8 mouse cellular contexts compared by ENCODE assay signal in genomic region chr3:67429338-67429998, GRCm38 (mm10). TPM values are rescaled to one million over a fixed set of nuclear protein-coding genes. Genes with fewer than 3 reads are reported as not detected.
DNase-seq lines count a peak whose midpoint lies in the region; ATAC-seq and TF ChIP-seq lines count a peak whose summit lies in the region.

No protein-coding gene starts in this region.

- H3K27me3 ChIP-seq in kidney, postnatal 0 days (ENCODE audit: insufficient read depth, low read length): no peaks in the 10 kb centered on the region
- H3K27me3 ChIP-seq in hindbrain, embryonic 12.5 days: no peaks in the 10 kb centered on the region
- H3K27me3 ChIP-seq in midbrain, embryonic 12.5 days: no peaks in the 10 kb centered on the region

- peak overlapping the region; percentile 81 for H3K4me2 ChIP-seq in kidney, postnatal 0 days (ENCODE audit: low read length)
- peak overlapping the region; percentile 74 for H3K4me2 ChIP-seq in hindbrain, embryonic 12.5 days (replicated peaks)
- H3K4me2 ChIP-seq in midbrain, embryonic 12.5 days (replicated peaks): peak overlapping the region; percentile 88

- peak overlapping the region; percentile 97 for H3K4me3 ChIP-seq in kidney, postnatal 0 days (replicated peaks; ENCODE audit: low read depth, low read length)
- H3K4me3 ChIP-seq in bone marrow macrophage, adult 2 months (ENCODE audit: insufficient read depth, low read length): peak overlapping the region; percentile 100; the same call in 1 of the 2 replicates
- H3K4me3 ChIP-seq in hindbrain, embryonic 12.5 days: peak overlapping the region; percentile 93
- peak overlapping the region; percentile 87 for H3K4me3 ChIP-seq in midbrain, embryonic 12.5 days

- ATAC-seq in kidney, postnatal 0 days (replicated peaks; ENCODE audit: low FRiP score, low read depth): peak; percentile 44; the same call in 1 of the 2 replicates
- ATAC-seq in hindbrain, embryonic 12.5 days (ENCODE audit: low FRiP score): peak; percentile 79
- ATAC-seq in midbrain, embryonic 12.5 days (ENCODE audit: low FRiP score, low read depth): peak; percentile 19

- H3K9ac ChIP-seq in kidney, postnatal 0 days (ENCODE audit: low read depth, low read length): no peak overlapping the region
- no peak overlapping the region for H3K9ac ChIP-seq in hindbrain, embryonic 12.5 days
- H3K9ac ChIP-seq in midbrain, embryonic 12.5 days (replicated peaks): peak overlapping the region; percentile 91; the same call in 1 of the 2 replicates

- intact Hi-C loops in left cerebral cortex, postnatal 14 days (cut with DNase I): no loop called here

- DNase-seq in kidney, postnatal 0 days (ENCODE audit: low spot score): no peak
- no peak for DNase-seq in kidney, adult 9 months
- no peak for DNase-seq in urinary bladder, postnatal 4 days (ENCODE audit: low spot score in 2 of 2)
- DNase-seq in frontal cortex, postnatal 36 days (ENCODE audit: low spot score in 2 of 2): no peak
- no peak for DNase-seq in left cerebral cortex, postnatal 14 days (ENCODE audit: low spot score in 2 of 2)

- H3K4me1 ChIP-seq in kidney, postnatal 0 days (replicated peaks; ENCODE audit: insufficient read depth, low read length): no peaks in the 10 kb centered on the region
- H3K4me1 ChIP-seq in bone marrow macrophage, adult 2 months (ENCODE audit: control insufficient read depth, insufficient read depth, low read length): peaks cover 3% of the 10 kb centered on the region; the same call in 1 of the 2 replicates
- H3K4me1 ChIP-seq in hindbrain, embryonic 12.5 days: peaks cover 9% of the 10 kb centered on the region
- H3K4me1 ChIP-seq in midbrain, embryonic 12.5 days: peaks cover 9% of the 10 kb centered on the region

- H3K36me3 ChIP-seq in kidney, postnatal 0 days (ENCODE audit: insufficient read depth, low read length): 0 out of 2 replicates have a peak, but pooled peaks cover 9% of the 10 kb centered on the region
- H3K36me3 ChIP-seq in hindbrain, embryonic 12.5 days: peaks cover 18% of the 10 kb centered on the region
- peaks cover 28% of the 10 kb centered on the region for H3K36me3 ChIP-seq in midbrain, embryonic 12.5 days

- WGBS in kidney, postnatal 0 days: 31% methylated on average over 8 of the region's 8 CpGs
- 37% methylated on average over 8 of the region's 8 CpGs for WGBS in hindbrain, embryonic 12.5 days
- 31% methylated on average over 8 of the region's 8 CpGs for WGBS in midbrain, embryonic 12.5 days

- no peaks in the 10 kb centered on the region; the same call in 1 of the 2 replicates for H3K9me3 ChIP-seq in kidney, postnatal 0 days (replicated peaks; ENCODE audit: low read length)
- H3K9me3 ChIP-seq in hindbrain, embryonic 12.5 days (replicated peaks): peaks cover 9% of the 10 kb centered on the region
- peaks cover 10% of the 10 kb centered on the region; the same call in 1 of the 2 replicates for H3K9me3 ChIP-seq in midbrain, embryonic 12.5 days

- no peak for TF ChIP-seq POLR2A in bone marrow macrophage, adult 2 months (IDR thresholded peaks at IDR 0.05; ENCODE audit: borderline replicate concordance, low read depth, low read length)

- TF ChIP-seq CTCF in kidney, postnatal 0 days (IDR thresholded peaks at IDR 0.05; ENCODE audit: low read depth): peak; percentile 52
- no peak for TF ChIP-seq CTCF in bone marrow macrophage, adult 2 months (IDR thresholded peaks at IDR 0.05; ENCODE audit: low read depth, low read length)

- no peak overlapping the region for H3K27ac ChIP-seq in kidney, postnatal 0 days
- no peak overlapping the region for H3K27ac ChIP-seq in bone marrow macrophage, adult 2 months (ENCODE audit: insufficient read depth, low read depth, low read length)
- no peak overlapping the region for H3K27ac ChIP-seq in hindbrain, embryonic 12.5 days
- H3K27ac ChIP-seq in midbrain, embryonic 12.5 days (replicated peaks): no peak overlapping the region

RNA-seq across cellular contexts. Expression of gene Gfm1, which starts 0.4 kb away (rescaled TPM):
- 59.1 and 66.7 TPM in 2 replicates for polyA plus RNA-seq in kidney, postnatal 0 days (2015; fragmentation: Nextera tagmentation; extraction: Ambion mirVana)
- 22.9 and 29.3 TPM in 2 replicates for polyA plus RNA-seq in bone marrow macrophage, adult 2 months (2012; ENCODE audit: insufficient read depth, insufficient read length, missing spikeins)
- 38.5 and 39.6 TPM in 2 replicates for polyA plus RNA-seq in hindbrain, embryonic 12.5 days (2016; fragmentation: Nextera tagmentation; extraction: Ambion mirVana)
- 42.4 and 44.0 TPM in 2 replicates for polyA plus RNA-seq in midbrain, embryonic 12.5 days (2016; fragmentation: Nextera tagmentation; extraction: Ambion mirVana)
- total RNA-seq in left cerebral cortex, postnatal 14 days (2021): 10 to 100 TPM; 47.6 to 51.4 TPM

RNA-seq across cellular contexts. Expression of gene Lxn, which starts 34.3 kb away (rescaled TPM):
- polyA plus RNA-seq in kidney, postnatal 0 days (2015; fragmentation: Nextera tagmentation; extraction: Ambion mirVana): 66.6 and 70.1 TPM in 2 replicates
- polyA plus RNA-seq in bone marrow macrophage, adult 2 months (2012; ENCODE audit: insufficient read depth, insufficient read length, missing spikeins): 38.3 and 49.1 TPM in 2 replicates
- 125 and 139 TPM in 2 replicates for polyA plus RNA-seq in hindbrain, embryonic 12.5 days (2016; fragmentation: Nextera tagmentation; extraction: Ambion mirVana)
- 88.8 and 93.2 TPM in 2 replicates for polyA plus RNA-seq in midbrain, embryonic 12.5 days (2016; fragmentation: Nextera tagmentation; extraction: Ambion mirVana)
- total RNA-seq in left cerebral cortex, postnatal 14 days (2021): 10 to 100 TPM; 36.6 to 48.8 TPM

RNA-seq across cellular contexts. Expression of gene Gm17402, which starts 54.5 kb away (rescaled TPM):
- polyA plus RNA-seq in kidney, postnatal 0 days (2015; fragmentation: Nextera tagmentation; extraction: Ambion mirVana): not detected in 2 replicates
- not detected in 2 replicates for polyA plus RNA-seq in bone marrow macrophage, adult 2 months (2012; ENCODE audit: insufficient read depth, insufficient read length, missing spikeins)
- polyA plus RNA-seq in hindbrain, embryonic 12.5 days (2016; fragmentation: Nextera tagmentation; extraction: Ambion mirVana): not detected in 2 replicates
- not detected in 2 replicates for polyA plus RNA-seq in midbrain, embryonic 12.5 days (2016; fragmentation: Nextera tagmentation; extraction: Ambion mirVana)
- total RNA-seq in left cerebral cortex, postnatal 14 days (2021): not detected

RNA-seq across cellular contexts. Expression of gene Mlf1, which starts 55.6 kb away (rescaled TPM):
- polyA plus RNA-seq in kidney, postnatal 0 days (2015; fragmentation: Nextera tagmentation; extraction: Ambion mirVana): 7.7 and 8.2 TPM in 2 replicates
- polyA plus RNA-seq in bone marrow macrophage, adult 2 months (2012; ENCODE audit: insufficient read depth, insufficient read length, missing spikeins): 1.2 TPM in 1 of 2 replicates, not detected in the other
- polyA plus RNA-seq in hindbrain, embryonic 12.5 days (2016; fragmentation: Nextera tagmentation; extraction: Ambion mirVana): 39.6 and 44.0 TPM in 2 replicates
- 27.4 and 29.0 TPM in 2 replicates for polyA plus RNA-seq in midbrain, embryonic 12.5 days (2016; fragmentation: Nextera tagmentation; extraction: Ambion mirVana)
- total RNA-seq in left cerebral cortex, postnatal 14 days (2021): 1 to 10 TPM; 1.3 to 1.9 TPM

Comparison
In these comparisons a context has a peak if more than half of its experiments do, and no peak if none do; other contexts are left out.
1. ATAC-seq: peak in every context shown above with its lines; median percentile 79 in hindbrain, embryonic 12.5 days; 44 in kidney, postnatal 0 days; 19 in midbrain, embryonic 12.5 days.